Mouse (Mus musculus) fibroblast of lung, adult 2 months (primary cell): ENCODE measurements around the gene Gm17606.

Experiments used
- DNase-seq: peaks from one replicate; pipeline ENCODE4 v3.0.0-alpha.2; 2011; ENCODE audit warnings: low read depth

Gm17606 gene

GRCm38 (mm10) chr14:54624976-54625375 is 15.8 kb upstream of the Gm17606 start:
- DNase-seq, result no peak

GRCm38 (mm10) chr14:54628103-54628502 is 12.6 kb upstream of the Gm17606 start:
- no peak for DNase-seq

GRCm38 (mm10) chr14:54629797-54630196 is 11.0 kb upstream of the Gm17606 start:
- no peak for DNase-seq

- no peak for DNase-seq
These were observed 10.0 kb upstream of the Gm17606 start for GRCm38 (mm10) chr14:54630583-54631239.

- no peak for DNase-seq
These were observed 9.5 kb upstream of the Gm17606 start for GRCm38 (mm10) chr14:54631240-54631599.

- no peak for DNase-seq
These were observed 8.5 kb upstream of the Gm17606 start for GRCm38 (mm10) chr14:54632252-54632651.

GRCm38 (mm10) chr14:54634182-54634581 is 6.6 kb upstream of the Gm17606 start:
- DNase-seq, result no peak

- DNase-seq, result no peak
These were observed 3.8 kb upstream of the Gm17606 start for GRCm38 (mm10) chr14:54636954-54637353.

GRCm38 (mm10) chr14:54638210-54638609 is 2.5 kb upstream of the Gm17606 start:
- no peak for DNase-seq

- no peak for DNase-seq
These were observed 631 bp upstream of the Gm17606 start for GRCm38 (mm10) chr14:54640121-54640520.

GRCm38 (mm10) chr14:54641305-54641969 is 685 bp downstream of the Gm17606 start, which contains the start of gene Cdh24:
Gene Cdh24 (minus strand): TSS chr14:54641364.
- DNase-seq, result peak; percentile 37

GRCm38 (mm10) chr14:54642224-54642944 is 1.6 kb downstream of the Gm17606 start:
- no peak for DNase-seq

- no peak for DNase-seq
These were observed 2.3 kb downstream of the Gm17606 start for GRCm38 (mm10) chr14:54643011-54643410.

- DNase-seq, result no peak
These were observed 3.5 kb downstream of the Gm17606 start for GRCm38 (mm10) chr14:54644294-54644693.

GRCm38 (mm10) chr14:54646455-54646854 is 5.7 kb downstream of the Gm17606 start:
- DNase-seq, result no peak

GRCm38 (mm10) chr14:54646898-54647636 is 6.3 kb downstream of the Gm17606 start:
- DNase-seq, result no peak

- no peak for DNase-seq
These were observed 7.1 kb downstream of the Gm17606 start for GRCm38 (mm10) chr14:54647900-54648299.

GRCm38 (mm10) chr14:54650621-54651454 is 10.1 kb downstream of the Gm17606 start:
- peak; percentile 73 for DNase-seq

- DNase-seq, result no peak
These were observed 10.8 kb downstream of the Gm17606 start for GRCm38 (mm10) chr14:54651556-54651955.

- DNase-seq, result no peak
These were observed 12.0 kb downstream of the Gm17606 start for GRCm38 (mm10) chr14:54652787-54653186.

- peak; percentile 83 for DNase-seq
These were observed 12.7 kb downstream of the Gm17606 start for GRCm38 (mm10) chr14:54653496-54653895.
